Mouse (Mus musculus) G1E (cell line): ENCODE measurements at regions not wholly inside any gene's neighbourhood (a gene's known extent, or its start where the extent isn't known, plus 50 kb on each side); places are given as distances from the start of the nearest gene placed in this dataset.

Source experiments
- ATAC-seq: 2 replicates; pipeline ENCODE4 v1.8.0; 2016; ENCODE audit warnings: mild to moderate bottlenecking; ENCODE audit not compliant: insufficient number of reproducible peaks, poor library complexity, low FRiP score, severe bottlenecking; ENCODE audit errors: extremely low read depth
- DNase-seq: peaks from one replicate; pipeline ENCODE4 v3.0.0; 2012; ENCODE audit warnings: low spot score
- H3K27me3 ChIP-seq: 2 replicates; pipeline ENCODE4 v1.6.1; 2012; ENCODE audit warnings: mild to moderate bottlenecking, low read length, inconsistent platforms; ENCODE audit not compliant: insufficient read depth
- H3K36me3 ChIP-seq: replicated peaks from 2 replicates; pipeline ENCODE3; 2012; ENCODE audit warnings: mild to moderate bottlenecking, inconsistent platforms
- H3K4me1 ChIP-seq: 2 replicates; pipeline ENCODE4 v1.6.1; 2012; ENCODE audit warnings: low read depth, low read length, inconsistent platforms, mixed read lengths; ENCODE audit not compliant: insufficient read depth
- H3K4me3 ChIP-seq: 2 replicates; pipeline ENCODE4 v1.5.1; 2012; ENCODE audit warnings: low read depth, mild to moderate bottlenecking, inconsistent platforms, low read length, moderate library complexity, mixed read lengths
- H3K9me3 ChIP-seq: replicated peaks from 2 replicates; pipeline ENCODE4 v1.6.1; 2012; ENCODE audit warnings: inconsistent platforms
- CTCF ChIP-seq: IDR thresholded peaks from 2 replicates; pipeline ENCODE4 v1.5.1; 2012; ENCODE audit warnings: low read depth, low read length, inconsistent platforms, mixed read lengths
- GATA1 ChIP-seq: IDR thresholded peaks from 2 replicates; pipeline ENCODE4 v1.6.1; 2012; ENCODE audit warnings: borderline replicate concordance, low read length, inconsistent platforms, mixed read lengths
- GATA2 ChIP-seq: IDR thresholded peaks from 2 replicates; pipeline ENCODE4 v1.6.1; 2012; ENCODE audit warnings: low read depth, low read length, inconsistent platforms, borderline replicate concordance
- POLR2AphosphoS5 ChIP-seq: IDR thresholded peaks from 2 replicates; pipeline ENCODE4 v1.6.1; 2012; ENCODE audit warnings: low read depth, low read length, inconsistent platforms; ENCODE audit not compliant: insufficient replicate concordance
- TAL1 ChIP-seq: conservative IDR thresholded peaks from 2 replicates; pipeline ENCODE4 v1.6.1; 2012; ENCODE audit warnings: low read depth, low read length, inconsistent platforms, mixed read lengths

DNA sequence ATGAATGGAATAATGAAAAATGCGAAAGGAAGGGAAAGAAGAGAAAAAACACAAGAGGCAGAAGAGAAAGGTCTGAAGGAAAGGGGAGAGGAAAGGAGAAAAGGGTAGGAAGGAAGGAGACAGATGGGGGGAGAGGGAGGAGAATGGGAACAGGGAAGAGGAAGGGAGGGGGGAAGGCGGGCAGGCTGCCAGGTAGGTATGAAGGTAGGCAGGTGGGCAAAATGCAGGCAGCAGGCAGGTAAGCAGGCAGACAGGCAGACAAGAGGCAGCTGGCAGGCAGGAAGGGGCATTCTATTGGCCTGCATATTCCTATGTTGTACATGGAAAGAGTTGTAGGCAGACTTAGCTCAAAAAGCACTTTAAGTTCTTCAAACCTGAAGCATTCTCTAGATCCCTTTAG is 72.8 kb downstream of the E030025P04Rik start:
- Histone ChIP-seq H3K36me3 (no peaks in the 10 kb centered on the region), H3K4me1 (no peaks in the 10 kb centered on the region), H3K4me3 (no peak overlapping the region), H3K9me3 (peaks cover 65% of the 10 kb centered on the region), H3K27me3 (no peaks in the 10 kb centered on the region)
- no peak for DNase-seq
- ATAC-seq: no peak
- no peak for TF ChIP-seq GATA2
- TF ChIP-seq TAL1: no peak
- TF ChIP-seq POLR2AphosphoS5: no peak

DNA sequence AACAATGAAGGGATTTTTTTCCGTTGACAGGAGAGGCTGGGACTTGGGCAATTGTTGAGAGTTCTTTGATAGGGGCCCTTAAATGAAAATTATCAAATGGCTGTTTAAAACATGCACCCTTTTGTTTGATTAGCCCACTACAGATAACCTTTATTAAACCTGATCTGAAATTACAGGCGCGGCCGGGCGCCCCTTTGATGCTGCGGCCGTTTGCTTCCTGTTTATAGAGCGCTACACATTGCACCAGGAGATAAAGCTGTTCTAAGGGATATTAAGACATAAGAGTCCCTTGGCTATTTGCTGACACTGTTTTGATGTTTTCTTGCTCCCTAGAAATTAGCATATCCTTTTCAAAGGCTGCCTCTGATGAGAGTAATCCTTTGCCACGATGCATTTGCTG is 73.8 kb downstream of the E030025P04Rik start:
- TF ChIP-seq POLR2AphosphoS5: no peak
- TF ChIP-seq CTCF: no peak
- no peak for TF ChIP-seq GATA1
- TF ChIP-seq TAL1: no peak
- no peak for TF ChIP-seq GATA2
- H3K4me3 ChIP-seq: no peak overlapping the region
- no peaks in the 10 kb centered on the region for H3K36me3 ChIP-seq
- H3K27me3 ChIP-seq: no peaks in the 10 kb centered on the region
- no peaks in the 10 kb centered on the region for H3K4me1 ChIP-seq
- ATAC-seq: no peak
- H3K9me3 ChIP-seq: peaks cover 64% of the 10 kb centered on the region
- DNase-seq: no peak

DNA sequence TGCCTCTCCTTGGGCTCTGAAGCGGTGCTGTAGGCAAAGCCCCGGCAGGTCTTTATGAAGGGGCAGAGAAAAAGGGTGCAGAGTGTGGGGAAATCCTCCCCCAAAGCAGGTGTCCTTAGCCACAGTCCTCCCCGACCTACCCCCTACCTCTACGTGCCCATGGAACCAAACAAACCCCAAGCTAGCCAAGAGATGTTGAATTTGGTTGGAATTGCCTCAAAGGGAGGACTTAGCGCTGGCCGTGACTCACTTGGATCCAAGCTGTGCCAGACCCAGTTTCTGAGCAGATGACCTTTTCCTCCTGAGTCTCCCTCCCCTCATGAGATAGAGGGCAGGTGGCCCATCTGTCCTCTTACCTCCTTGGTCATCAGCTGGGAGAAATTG is 74.9 kb downstream of the E030025P04Rik start:
- TF ChIP-seq TAL1 (no peak), POLR2AphosphoS5 (no peak), CTCF (no peak), GATA2 (no peak), GATA1 (no peak)
- Histone ChIP-seq H3K4me3 (no peak overlapping the region; the same call in 1 of the 2 replicates), H3K9me3 (peaks cover 56% of the 10 kb centered on the region), H3K36me3 (no peaks in the 10 kb centered on the region), H3K27me3 (no peaks in the 10 kb centered on the region), H3K4me1 (no peaks in the 10 kb centered on the region)
- ATAC-seq (no peak), DNase-seq (no peak)

DNA sequence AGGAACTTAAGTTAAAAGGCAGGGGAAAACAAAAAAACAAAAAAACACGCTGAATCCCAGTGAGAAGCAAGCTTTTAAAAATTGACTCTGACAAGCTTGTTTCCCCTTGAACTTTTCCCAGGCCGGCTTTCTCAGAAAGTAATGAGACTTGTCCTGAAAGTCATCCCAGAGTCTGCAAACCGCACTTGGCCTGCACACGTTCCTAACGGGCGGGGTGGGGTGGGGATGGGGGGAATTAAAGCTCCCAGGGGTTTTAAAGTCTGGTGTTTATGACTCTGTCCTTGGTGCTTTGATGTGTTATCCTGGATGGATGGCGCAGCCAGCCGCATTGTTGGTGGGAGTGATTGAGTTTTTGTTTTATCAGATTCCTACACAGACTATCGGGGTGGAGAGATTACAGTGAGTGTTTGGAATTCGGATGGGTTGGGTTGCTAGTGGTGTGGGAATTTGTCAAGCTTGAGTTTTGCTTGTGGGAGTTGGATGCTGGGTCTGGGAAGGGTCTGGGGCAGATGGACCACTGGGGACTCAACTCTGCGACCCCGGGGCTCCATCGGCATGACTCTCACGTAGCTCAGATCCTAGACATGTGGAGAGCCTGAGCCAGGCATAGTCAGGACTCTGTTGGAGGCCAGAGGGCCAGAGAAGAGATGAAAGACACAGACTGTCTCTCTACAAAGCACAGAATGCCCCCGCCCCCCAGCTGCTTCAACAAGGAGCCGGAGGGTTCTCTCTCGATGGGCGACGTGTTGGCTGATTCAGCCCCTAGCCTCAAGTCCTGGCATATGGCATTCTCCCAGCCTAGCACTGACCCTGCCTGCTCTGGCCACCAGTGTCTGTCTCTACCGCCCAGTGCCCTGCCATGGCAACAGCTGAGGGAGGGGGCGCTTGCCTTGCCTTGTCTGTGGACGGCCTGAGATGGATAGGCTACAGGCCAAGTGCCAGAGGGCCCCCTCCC is 75.5 kb downstream of the E030025P04Rik start:
- DNase-seq (no peak), ATAC-seq (no peak)
- TF ChIP-seq CTCF (no peak), POLR2AphosphoS5 (no peak), TAL1 (no peak), GATA1 (no peak), GATA2 (no peak)
- H3K36me3 ChIP-seq: no peaks in the 10 kb centered on the region
- H3K4me1 ChIP-seq: no peaks in the 10 kb centered on the region
- H3K27me3 ChIP-seq: no peaks in the 10 kb centered on the region
- H3K9me3 ChIP-seq: peaks cover 60% of the 10 kb centered on the region
- no peak overlapping the region; the same call in 1 of the 2 replicates for H3K4me3 ChIP-seq

DNA sequence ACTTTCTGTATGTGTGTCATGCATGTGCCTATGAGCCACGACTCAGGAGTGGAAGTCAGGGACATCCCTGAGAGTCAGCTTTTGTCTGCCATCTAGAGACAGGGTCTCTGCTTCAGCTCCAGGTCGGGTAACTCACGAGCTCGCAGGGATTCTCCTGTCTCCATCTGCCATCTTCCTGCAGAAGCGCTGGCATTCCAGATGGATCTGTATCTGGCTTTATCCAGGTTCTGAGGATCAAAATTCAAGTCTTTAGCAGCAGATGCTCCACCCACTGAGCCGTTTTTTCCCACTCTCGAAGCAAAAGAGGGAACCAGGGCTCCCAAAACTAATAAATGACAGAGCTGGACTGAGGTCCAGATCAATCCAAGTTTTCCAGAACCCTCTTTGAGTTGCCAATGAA is 76.4 kb downstream of the E030025P04Rik start:
- TF ChIP-seq CTCF (no peak), GATA2 (no peak), TAL1 (no peak), POLR2AphosphoS5 (no peak), GATA1 (no peak)
- DNase-seq (no peak), ATAC-seq (no peak)
- no peak overlapping the region for H3K4me3 ChIP-seq
- no peaks in the 10 kb centered on the region for H3K4me1 ChIP-seq
- no peaks in the 10 kb centered on the region for H3K27me3 ChIP-seq
- no peaks in the 10 kb centered on the region for H3K36me3 ChIP-seq
- peaks cover 58% of the 10 kb centered on the region for H3K9me3 ChIP-seq

DNA sequence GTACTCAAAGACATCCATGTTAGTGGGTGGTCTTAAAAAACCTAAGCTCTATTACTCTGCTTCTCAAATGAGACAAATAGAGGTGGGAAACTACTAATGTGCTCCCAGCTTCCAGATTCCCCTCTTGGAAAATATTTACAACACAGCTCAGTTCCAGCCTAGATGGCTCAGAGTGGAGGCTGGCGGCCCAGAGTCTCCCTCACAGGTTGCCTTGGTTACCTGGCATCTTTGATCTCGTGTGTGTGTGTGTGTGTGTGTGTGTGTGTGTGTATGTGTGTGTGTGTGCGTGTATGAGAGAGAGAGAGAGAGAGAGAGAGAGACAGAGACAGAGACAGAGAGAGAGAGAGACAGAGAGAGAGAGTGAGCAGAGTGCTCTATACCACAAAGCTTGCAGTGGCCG is 82.2 kb downstream of the E030025P04Rik start:
- ATAC-seq (no peak), DNase-seq (no peak)
- Histone ChIP-seq H3K27me3 (no peaks in the 10 kb centered on the region), H3K4me3 (no peak overlapping the region), H3K4me1 (no peaks in the 10 kb centered on the region), H3K36me3 (no peaks in the 10 kb centered on the region), H3K9me3 (peaks cover 48% of the 10 kb centered on the region)
- TF ChIP-seq GATA2 (no peak), POLR2AphosphoS5 (no peak), GATA1 (no peak), TAL1 (no peak), CTCF (no peak)
